Mouse (Mus musculus) G1E (cell line): ENCODE data around the gene Marc1.

ENCODE experiments used
- CTCF ChIP-seq: IDR thresholded peaks from 2 replicates; pipeline ENCODE4 v1.5.1; 2012; ENCODE audit warnings: low read depth, low read length, inconsistent platforms, mixed read lengths
- GATA1 ChIP-seq: IDR thresholded peaks from 2 replicates; pipeline ENCODE4 v1.6.1; 2012; ENCODE audit warnings: borderline replicate concordance, low read length, inconsistent platforms, mixed read lengths
- TAL1 ChIP-seq: conservative IDR thresholded peaks from 2 replicates; pipeline ENCODE4 v1.6.1; 2012; ENCODE audit warnings: low read depth, low read length, inconsistent platforms, mixed read lengths

DNA sequence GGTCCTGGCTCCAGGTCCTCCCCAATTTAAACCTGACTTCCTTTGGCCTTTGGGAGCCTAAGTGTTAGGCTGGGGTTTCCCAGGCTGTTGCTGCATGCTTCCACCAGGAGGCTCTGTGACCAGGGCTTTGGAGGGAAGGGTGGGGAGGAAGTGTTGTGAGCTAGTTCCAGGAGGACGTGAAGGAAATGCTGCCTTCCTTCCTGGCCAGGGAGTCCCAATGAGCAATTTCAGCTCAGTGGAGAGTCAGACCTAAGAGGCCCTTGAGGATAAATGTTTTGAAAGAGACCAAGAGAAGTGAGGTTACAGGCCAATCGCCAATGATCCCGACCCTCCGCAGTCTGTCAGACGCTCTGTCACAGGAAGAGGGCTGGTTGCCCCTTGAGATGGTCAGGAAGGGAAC, 42.2 kb upstream of the Marc1 start:
- TF ChIP-seq TAL1: no peak
- TF ChIP-seq CTCF: no peak
- TF ChIP-seq GATA1: no peak
